In the genomic region with DNA sequence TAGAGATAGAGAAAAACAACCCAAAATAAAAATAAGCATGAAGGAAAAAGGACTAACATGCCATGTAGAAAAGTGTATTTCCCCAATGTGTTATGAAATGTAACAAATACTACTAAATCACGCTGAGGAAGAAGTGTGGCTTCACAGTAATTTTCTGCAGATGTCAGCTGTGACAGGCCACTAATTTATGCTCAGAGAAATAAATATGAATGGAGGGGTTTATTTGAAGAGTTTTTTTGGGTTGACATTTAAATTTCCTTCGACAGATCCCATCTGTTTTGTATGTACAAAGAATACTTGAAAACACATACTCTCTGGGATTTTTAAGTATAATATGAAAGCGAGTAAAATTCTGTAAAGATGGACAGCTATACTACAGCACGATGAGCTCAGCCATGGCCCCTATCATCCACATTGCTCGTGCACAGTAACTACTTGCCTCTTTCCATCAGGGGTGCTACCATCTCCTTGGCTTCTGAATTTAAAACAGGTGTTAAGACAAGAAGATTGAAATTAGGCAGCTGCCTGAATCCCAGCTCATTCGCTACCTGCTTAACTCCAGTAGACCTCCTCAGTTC, we compare ENCODE assay signal across 14 mouse cellular contexts.
"Had no signal": no experiment of that assay in that cellular context is flagged by ENCODE, and none has a peak within 500 bp of the region (broad histone marks: within the 10 kb centered on the region; RNA-seq: fewer than 3 reads in every experiment).

No protein-coding gene starts in this region.

- H3K4me2 ChIP-seq: kidney, embryonic 15.5 days; liver, embryonic 13.5 days; lung, embryonic 14.5 days; midbrain, embryonic 13.5 days had no signal

- H3K27me3 ChIP-seq: kidney, embryonic 15.5 days; liver, embryonic 13.5 days; midbrain, embryonic 13.5 days had no signal

- ATAC-seq: lung, postnatal 0 days; midbrain, embryonic 13.5 days; midbrain, embryonic 16.5 days had no signal

- DNase-seq: kidney, postnatal 14 days; kidney, postnatal 4 days; liver, embryonic 13.5 days; lung, embryonic 14.5 days; thymus, adult 2 months; thymus, postnatal 14 days; thymus, postnatal 4 days had no signal

- H3K9ac ChIP-seq: kidney, embryonic 15.5 days; liver, embryonic 13.5 days; lung, embryonic 14.5 days; midbrain, embryonic 13.5 days had no signal

- H3K9me3 ChIP-seq: kidney, embryonic 15.5 days; liver, embryonic 13.5 days; midbrain, embryonic 10.5 days; midbrain, embryonic 13.5 days had no signal

- H3K4me1 ChIP-seq: kidney, embryonic 15.5 days; liver, embryonic 13.5 days; midbrain, embryonic 10.5 days; midbrain, embryonic 13.5 days had no signal

- H3K27ac ChIP-seq: kidney, embryonic 15.5 days; left cerebral cortex, adult 2 months; liver, embryonic 13.5 days; macrophage; midbrain, embryonic 10.5 days; midbrain, embryonic 13.5 days had no signal

- H3K4me3 ChIP-seq: kidney, embryonic 15.5 days; left cerebral cortex, adult 2 months; liver, embryonic 13.5 days; midbrain, embryonic 10.5 days; midbrain, embryonic 13.5 days had no signal

- H3K36me3 ChIP-seq: kidney, embryonic 15.5 days; liver, embryonic 13.5 days; midbrain, embryonic 10.5 days; midbrain, embryonic 13.5 days had no signal
